Mouse (Mus musculus) lung, adult 10 weeks (tissue): ENCODE measurements around the gene Diexf. TPM values are rescaled to one million over a fixed set of nuclear protein-coding genes. Genes with fewer than 3 reads are reported as not detected.

Experiments used
- polyA plus RNA-seq: library from polyadenylated mRNA; stranded (reverse); fragments of 350-450 nt; fragmentation: Illumina TruSeq; extraction: RNeasy Lipid Tissue Mini Kit (QIAGEN cat#74804); gene quantifications from one replicate; pipeline ENCODE4 v1.2.3, GENCODE M21; 2014; ENCODE audit warnings: low read depth, low replicate concordance; ENCODE audit not compliant: insufficient read depth

Diexf gene
- 3.3 TPM for polyA plus RNA-seq

GRCm38 (mm10) chr1:193129786-193130455 is at the start of gene Diexf:
Diexf (minus strand) TSS chr1:193130272.

GRCm38 (mm10) chr1:193167746-193168145 is 37.7 kb upstream of the Diexf start, which contains the start of gene A130010J15Rik:
A130010J15Rik (plus strand) TSS chr1:193168046.

GRCm38 (mm10) chr1:193152872-193153271 is 22.8 kb upstream of the Diexf start, which contains the start of gene Irf6:
Irf6 (plus strand) TSS chr1:193153111.

Other genes with a start within 250 kb of the Diexf start
- 0.15 TPM for gene Syt14, start 94.5 kb downstream of the Diexf start, polyA plus RNA-seq
- 9.6 TPM for gene Irf6, start 22.8 kb upstream of the Diexf start, polyA plus RNA-seq
- gene A130010J15Rik, start 37.8 kb upstream of the Diexf start, polyA plus RNA-seq: 3.0 TPM
- gene Traf3ip3, start 71.4 kb upstream of the Diexf start, polyA plus RNA-seq: 11.8 TPM
- gene Lamb3, start 77.4 kb upstream of the Diexf start, polyA plus RNA-seq: 24.1 TPM
- 295 TPM for gene Hsd11b1, start 133.8 kb upstream of the Diexf start, polyA plus RNA-seq
- gene G0s2, start 142.9 kb upstream of the Diexf start, polyA plus RNA-seq: 215 TPM
- not detected for gene Camk1g, start 240.0 kb upstream of the Diexf start, polyA plus RNA-seq